Mouse (Mus musculus) midbrain, embryonic 15.5 days (tissue): Measurements from ENCODE around the gene Dnmt3c. TPM values are rescaled to one million over a fixed set of nuclear protein-coding genes. Genes with fewer than 3 reads are reported as not detected.
A peak's percentile ranks its signal among the peaks of the same experiment; 100 is the strongest.

Source experiments
- ATAC-seq: fragments of 200-750 bp; cut with Nextera tagmentation; replicated peaks from 2 replicates; pipeline ENCODE4 v1.8.0; 2017; ENCODE audit warnings: moderate TSS enrichment
- H3K27ac ChIP-seq: fragments of 300-500 bp; sonication (generic); 2 replicates; pipeline ENCODE4 v1.5.1; 2015; ENCODE audit warnings: mild to moderate bottlenecking, inconsistent platforms
- H3K27me3 ChIP-seq: fragments of 300-500 bp; sonication (generic); replicated peaks from 2 replicates; pipeline ENCODE4 v1.6.1; 2015; ENCODE audit warnings: inconsistent platforms
- H3K36me3 ChIP-seq: fragments of 300-500 bp; sonication (generic); replicated peaks from 2 replicates; pipeline ENCODE4 v1.6.1; 2015; ENCODE audit warnings: inconsistent platforms
- H3K4me1 ChIP-seq: fragments of 300-500 bp; sonication (generic); 2 replicates; pipeline ENCODE4 v1.6.1; 2015; ENCODE audit warnings: inconsistent platforms
- H3K4me2 ChIP-seq: fragments of 300-500 bp; sonication (generic); 2 replicates; pipeline ENCODE4 v1.6.1; 2015; ENCODE audit warnings: inconsistent platforms, mild to moderate bottlenecking, moderate library complexity
- H3K4me3 ChIP-seq: fragments of 300-500 bp; sonication (generic); 2 replicates; pipeline ENCODE4 v1.5.1; 2015; ENCODE audit warnings: mild to moderate bottlenecking, inconsistent platforms
- H3K9ac ChIP-seq: fragments of 300-500 bp; sonication (generic); 2 replicates; pipeline ENCODE4 v1.6.1; 2015; ENCODE audit warnings: mild to moderate bottlenecking, inconsistent platforms
- H3K9me3 ChIP-seq: fragments of 300-500 bp; sonication (generic); 2 replicates; pipeline ENCODE4 v1.6.1; 2016; ENCODE audit warnings: inconsistent platforms
- WGBS: fragments of 180-500 bp; shearing (Covaris S2); methylation state at CpG from one replicate; pipeline ENCODE4 v1.1.7; 2015; ENCODE audit warnings: mixed read lengths; 5-methylcytosine and 5-hydroxymethylcytosine counted together
- polyA plus RNA-seq: library from polyadenylated mRNA; unstranded; fragments of >200 nt; fragmentation: Nextera tagmentation; extraction: Ambion mirVana; gene quantifications from 2 replicates; pipeline ENCODE4 v1.2.1, GENCODE M21; 2015

Dnmt3c gene
- polyA plus RNA-seq, 1 experiment from 2014 or later, result not detected

DNA sequence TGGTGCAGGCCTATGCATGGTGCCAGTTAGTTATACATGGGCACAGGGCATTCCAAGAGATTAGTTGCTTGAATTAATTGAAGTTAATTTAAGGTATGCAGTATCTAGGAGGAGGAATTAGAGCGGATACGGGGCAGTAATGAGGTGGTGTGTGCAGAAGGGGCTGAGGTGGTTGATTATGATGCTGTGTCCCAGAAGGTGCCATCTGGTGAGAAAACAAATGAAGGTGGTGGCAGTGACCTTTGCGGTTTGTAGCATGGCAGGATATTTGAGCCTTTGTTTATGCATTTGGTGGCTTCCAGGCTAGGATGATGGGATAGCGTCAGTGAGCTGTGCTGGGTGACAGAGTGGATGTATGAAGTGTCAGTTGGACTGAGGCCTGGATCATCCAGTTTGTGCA, 28.8 kb downstream of the Dnmt3c start:
- WGBS, result 81% methylated on average over 4 of the region's 4 CpGs
- no peaks in the 10 kb centered on the region for H3K9me3 ChIP-seq
- ATAC-seq, result no peak
- no peaks in the 10 kb centered on the region for H3K27me3 ChIP-seq
- no peak overlapping the region for H3K4me3 ChIP-seq
- H3K9ac ChIP-seq, result no peak overlapping the region
- H3K27ac ChIP-seq, result no peak overlapping the region
- no peak overlapping the region for H3K4me2 ChIP-seq
- H3K4me1 ChIP-seq, result no peaks in the 10 kb centered on the region
- no peaks in the 10 kb centered on the region for H3K36me3 ChIP-seq

GRCm38 (mm10) chr2:153734033-153734432, 37.6 kb downstream of the Dnmt3c start:
- Histone ChIP-seq H3K36me3 (no peaks in the 10 kb centered on the region), H3K4me3 (no peak overlapping the region), H3K27ac (no peak overlapping the region), H3K27me3 (no peaks in the 10 kb centered on the region), H3K9me3 (no peaks in the 10 kb centered on the region), H3K4me2 (no peak overlapping the region), H3K9ac (no peak overlapping the region), H3K4me1 (no peaks in the 10 kb centered on the region)
- ATAC-seq, result no peak
- 81% methylated on average over 4 of the region's 4 CpGs for WGBS

DNA sequence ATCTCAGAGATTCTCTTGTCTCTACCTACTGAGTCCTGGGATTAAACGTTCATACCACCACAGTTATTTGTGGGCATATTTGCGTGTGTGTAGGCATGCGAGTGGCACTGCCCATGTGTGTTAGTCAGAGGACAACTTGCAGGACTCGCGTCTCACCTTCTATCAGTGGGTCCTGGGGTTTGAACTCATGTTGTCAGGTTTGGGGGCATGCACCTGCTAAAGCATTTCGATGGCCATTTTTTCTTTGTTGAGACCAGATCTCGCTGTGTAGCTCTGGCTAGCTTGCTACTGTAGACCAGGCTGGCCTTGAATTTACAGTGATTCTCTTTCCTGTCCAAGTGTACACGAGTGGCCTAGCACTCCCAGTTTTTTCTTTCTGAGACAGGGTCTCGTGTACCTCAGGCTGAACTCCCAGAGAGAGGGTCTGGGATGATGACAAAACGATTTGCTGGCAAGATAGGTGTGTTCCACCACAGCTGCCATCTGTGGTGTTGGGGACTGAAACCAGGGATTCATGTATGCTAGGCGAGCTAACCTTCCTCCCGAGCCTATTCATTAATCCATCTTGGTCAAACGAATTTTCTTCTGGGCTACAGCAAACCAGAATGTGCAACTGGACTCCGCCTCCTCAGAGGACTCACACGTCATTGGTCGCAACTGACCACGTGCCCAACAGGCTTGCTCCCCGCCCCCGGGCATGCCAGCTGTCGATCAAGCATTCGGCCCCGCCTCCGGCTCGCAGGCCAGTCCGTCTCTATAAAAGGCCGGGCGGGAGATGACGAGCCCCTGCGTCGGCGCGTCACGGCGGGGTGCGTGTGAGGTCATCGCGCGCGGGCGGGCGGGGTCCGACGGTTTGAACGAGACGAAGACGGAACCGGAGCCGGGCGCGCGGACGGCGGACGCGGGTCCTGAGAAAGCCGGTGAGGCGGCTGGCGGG, 44.3 kb downstream of the Dnmt3c start, which contains the start of gene Mapre1:
Gene Mapre1, plus strand, starts transcription at position 775 of the 937 bp plus-strand sequence.
- Histone ChIP-seq H3K9ac (peak within 1 kb of the TSS; percentile 71), H3K9me3 (no peaks in the 10 kb centered on the region), H3K4me1 (peaks cover 37% of the 10 kb centered on the region), H3K27me3 (no peaks in the 10 kb centered on the region), H3K4me2 (peak within 1 kb of the TSS; percentile 65), H3K4me3 (peak within 1 kb of the TSS; percentile 61), H3K27ac (peak within 1 kb of the TSS; percentile 92), H3K36me3 (no peaks in the 10 kb centered on the region)
- peak; percentile 98 for ATAC-seq
- WGBS, result 10% methylated on average over 58 of the region's 58 CpGs

- peak; percentile 85 for ATAC-seq
- H3K4me2 ChIP-seq, result peak overlapping the region; percentile 65
These were observed 45.1 kb downstream of the Dnmt3c start for GRCm38 (mm10) chr2:153741437-153742065.

DNA sequence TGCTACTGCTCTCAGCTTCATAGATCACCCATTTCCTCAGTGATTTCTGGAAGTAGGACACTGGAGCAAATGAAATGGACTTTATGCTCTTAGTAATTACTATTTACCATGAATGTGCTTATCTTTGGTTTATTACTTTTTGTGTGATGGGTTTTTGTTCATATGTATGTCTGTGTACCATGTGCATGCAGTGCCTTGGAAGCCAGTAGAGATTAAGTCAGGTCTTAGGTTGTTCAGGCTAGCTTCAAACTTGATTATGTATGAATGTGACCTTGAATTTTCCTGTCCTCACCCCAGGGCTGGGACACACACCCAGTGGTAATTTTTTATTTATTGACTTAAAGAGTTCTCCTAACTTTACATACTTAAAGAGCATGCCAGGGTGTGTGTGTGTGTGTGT, 51.5 kb downstream of the Dnmt3c start:
- no peaks in the 10 kb centered on the region for H3K36me3 ChIP-seq
- H3K27me3 ChIP-seq, result no peaks in the 10 kb centered on the region
- no peak overlapping the region for H3K4me3 ChIP-seq
- no peak for ATAC-seq
- peaks cover 29% of the 10 kb centered on the region for H3K4me1 ChIP-seq
- no peak overlapping the region for H3K27ac ChIP-seq
- no peaks in the 10 kb centered on the region for H3K9me3 ChIP-seq
- H3K4me2 ChIP-seq, result no peak overlapping the region
- H3K9ac ChIP-seq, result no peak overlapping the region

More at GRCm38 (mm10) chr2:153741437-153742065, 45.1 kb downstream of the Dnmt3c start:
- Histone ChIP-seq H3K4me1 (peaks cover 41% of the 10 kb centered on the region), H3K36me3 (no peaks in the 10 kb centered on the region), H3K27ac (peak overlapping the region; percentile 92), H3K9ac (peak overlapping the region; percentile 71), H3K27me3 (no peaks in the 10 kb centered on the region), H3K9me3 (no peaks in the 10 kb centered on the region), H3K4me3 (peak overlapping the region; percentile 61)
- 2% methylated on average over 52 of the region's 56 CpGs for WGBS

DNA sequence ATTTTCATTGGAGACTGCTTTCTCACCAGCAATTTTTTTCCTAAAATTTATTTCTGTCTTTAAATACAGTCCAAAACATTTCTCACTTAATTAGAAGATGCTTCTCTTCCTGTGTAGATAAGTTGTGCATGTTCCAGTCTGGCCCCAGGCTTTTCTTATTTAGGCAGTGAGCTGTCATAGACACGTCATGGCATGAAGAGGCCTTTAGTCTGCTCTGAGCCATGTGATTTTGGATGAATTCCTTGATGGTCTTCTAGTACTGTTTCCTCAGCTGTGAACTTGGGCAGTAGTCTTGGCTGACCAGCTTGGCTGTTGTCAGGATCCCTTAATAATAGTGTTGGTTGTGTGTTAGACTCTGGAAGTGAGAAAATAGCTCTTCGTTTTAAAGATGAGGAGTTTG, 53.9 kb downstream of the Dnmt3c start:
- Histone ChIP-seq H3K9ac (no peak overlapping the region), H3K27ac (no peak overlapping the region), H3K27me3 (no peaks in the 10 kb centered on the region), H3K4me2 (no peak overlapping the region), H3K36me3 (no peaks in the 10 kb centered on the region), H3K4me1 (peaks cover 12% of the 10 kb centered on the region; the same call in 1 of the 2 replicates), H3K9me3 (no peaks in the 10 kb centered on the region), H3K4me3 (no peak overlapping the region)
- ATAC-seq, result no peak
- WGBS, result 80% methylated on average over 2 of the region's 2 CpGs

- 96% methylated on average over 5 of the region's 5 CpGs for WGBS
- Histone ChIP-seq H3K9me3 (no peaks in the 10 kb centered on the region), H3K27ac (no peak overlapping the region), H3K36me3 (peaks cover 31% of the 10 kb centered on the region), H3K9ac (no peak overlapping the region), H3K4me3 (no peak overlapping the region), H3K4me2 (no peak overlapping the region), H3K27me3 (no peaks in the 10 kb centered on the region), H3K4me1 (no peaks in the 10 kb centered on the region)
- ATAC-seq, result no peak
These were observed 65.7 kb downstream of the Dnmt3c start for GRCm38 (mm10) chr2:153762121-153762520.

GRCm38 (mm10) chr2:153767484-153767883, 71.0 kb downstream of the Dnmt3c start:
- no peak overlapping the region for H3K9ac ChIP-seq
- no peaks in the 10 kb centered on the region for H3K4me1 ChIP-seq
- H3K4me2 ChIP-seq, result no peak overlapping the region
- no peak overlapping the region for H3K27ac ChIP-seq
- H3K9me3 ChIP-seq, result no peaks in the 10 kb centered on the region
- ATAC-seq, result no peak
- H3K27me3 ChIP-seq, result no peaks in the 10 kb centered on the region
- H3K4me3 ChIP-seq, result no peak overlapping the region
- H3K36me3 ChIP-seq, result peaks cover 26% of the 10 kb centered on the region
- WGBS, result 63% methylated on average over 6 of the region's 6 CpGs

GRCm38 (mm10) chr2:153768881-153769280, 72.4 kb downstream of the Dnmt3c start:
- Histone ChIP-seq H3K4me3 (no peak overlapping the region), H3K27ac (no peak overlapping the region), H3K36me3 (peaks cover 30% of the 10 kb centered on the region), H3K27me3 (no peaks in the 10 kb centered on the region), H3K9me3 (no peaks in the 10 kb centered on the region), H3K4me2 (no peak overlapping the region), H3K4me1 (no peaks in the 10 kb centered on the region), H3K9ac (no peak overlapping the region)
- 82% methylated on average over 2 of the region's 2 CpGs for WGBS
- no peak for ATAC-seq

DNA sequence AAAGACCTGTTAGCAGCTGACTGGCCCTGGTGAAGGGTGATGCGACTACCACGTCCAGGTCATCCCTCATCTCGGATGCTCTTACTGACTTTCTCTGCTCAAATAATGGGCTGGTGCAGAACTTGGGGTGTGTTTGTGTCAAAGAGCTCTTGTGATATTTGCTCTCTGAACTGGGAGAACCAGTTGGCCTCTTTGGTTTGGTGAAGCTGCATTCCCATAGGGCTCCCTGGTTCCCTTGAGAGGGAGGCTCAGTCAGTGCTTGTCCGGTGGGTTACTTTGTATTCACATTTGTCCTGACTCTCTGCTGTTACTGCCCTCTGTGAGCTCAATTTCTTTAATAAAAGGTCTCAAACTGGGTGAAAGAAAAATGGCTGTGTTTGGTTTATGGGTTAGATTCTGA, 76.5 kb downstream of the Dnmt3c start:
- no peak overlapping the region for H3K4me3 ChIP-seq
- peaks cover 15% of the 10 kb centered on the region; the same call in 1 of the 2 replicates for H3K36me3 ChIP-seq
- ATAC-seq, result no peak
- H3K4me2 ChIP-seq, result no peak overlapping the region
- H3K27me3 ChIP-seq, result no peaks in the 10 kb centered on the region
- no peak overlapping the region for H3K27ac ChIP-seq
- H3K4me1 ChIP-seq, result no peaks in the 10 kb centered on the region
- 93% methylated on average over 4 of the region's 4 CpGs for WGBS
- H3K9me3 ChIP-seq, result no peaks in the 10 kb centered on the region
- no peak overlapping the region for H3K9ac ChIP-seq

GRCm38 (mm10) chr2:153775472-153775871, 79.0 kb downstream of the Dnmt3c start:
- Histone ChIP-seq H3K9me3 (no peaks in the 10 kb centered on the region), H3K4me2 (no peak overlapping the region), H3K27me3 (no peaks in the 10 kb centered on the region), H3K4me1 (peaks cover 6% of the 10 kb centered on the region), H3K9ac (no peak overlapping the region), H3K36me3 (peaks cover 15% of the 10 kb centered on the region; the same call in 1 of the 2 replicates), H3K27ac (no peak overlapping the region), H3K4me3 (no peak overlapping the region)
- WGBS, result 94% methylated on average over 4 of the region's 4 CpGs
- ATAC-seq, result no peak

GRCm38 (mm10) chr2:153778638-153779362, 82.3 kb downstream of the Dnmt3c start:
- ATAC-seq, result peak; percentile 77
- peak overlapping the region; percentile 29 for H3K4me3 ChIP-seq
- H3K27ac ChIP-seq, result no peak overlapping the region
- peaks cover 4% of the 10 kb centered on the region; the same call in 1 of the 2 replicates for H3K36me3 ChIP-seq
- no peak overlapping the region for H3K9ac ChIP-seq
- 15% methylated on average over 24 of the region's 24 CpGs for WGBS
- H3K4me1 ChIP-seq, result peaks cover 6% of the 10 kb centered on the region
- peak overlapping the region; percentile 54 for H3K4me2 ChIP-seq
- H3K9me3 ChIP-seq, result no peaks in the 10 kb centered on the region
- no peaks in the 10 kb centered on the region for H3K27me3 ChIP-seq
